Mouse (Mus musculus) megakaryocyte-erythroid progenitor cell, adult 5-6 weeks (primary cell): ENCODE results near the gene Sema4d. TPM values are rescaled to one million over a fixed set of nuclear protein-coding genes. Genes with fewer than 3 reads are reported as not detected.

Source experiments
- ATAC-seq: replicated peaks from 2 replicates; pipeline ENCODE4 v1.8.0; 2016; ENCODE audit warnings: mild to moderate bottlenecking, inconsistent platforms; ENCODE audit not compliant: severe bottlenecking, poor library complexity, low FRiP score, low TSS enrichment
- total RNA-seq, 2 experiments: library from RNA; stranded (forward) in 1 of 2; stranded (reverse) in 1 of 2; fragments of 200-1000, 215-1000 nt in 1 of 2; fragments of >200 nt in 1 of 2; fragmentation: Nextera tagmentation in 1 of 2; gene quantifications; 2 replicates each; pipeline ENCODE4 v1.2.3; 2014 to 2017

The Sema4d gene
- total RNA-seq, 2 experiments from 2014 or later, result 18.0 to 38.5 TPM

GRCm38 (mm10) chr13:51816559-51817041, 23.1 kb upstream of the Sema4d start:
- ATAC-seq, result peak; percentile 58; the same call in 1 of the 2 replicates

GRCm38 (mm10) chr13:51815865-51816504, 22.4 kb upstream of the Sema4d start:
- ATAC-seq, result 0 out of 2 replicates have a peak, but pooled peaks have one; percentile 38

GRCm38 (mm10) chr13:51814646-51815045, 21.1 kb upstream of the Sema4d start:
- ATAC-seq, result no peak

DNA sequence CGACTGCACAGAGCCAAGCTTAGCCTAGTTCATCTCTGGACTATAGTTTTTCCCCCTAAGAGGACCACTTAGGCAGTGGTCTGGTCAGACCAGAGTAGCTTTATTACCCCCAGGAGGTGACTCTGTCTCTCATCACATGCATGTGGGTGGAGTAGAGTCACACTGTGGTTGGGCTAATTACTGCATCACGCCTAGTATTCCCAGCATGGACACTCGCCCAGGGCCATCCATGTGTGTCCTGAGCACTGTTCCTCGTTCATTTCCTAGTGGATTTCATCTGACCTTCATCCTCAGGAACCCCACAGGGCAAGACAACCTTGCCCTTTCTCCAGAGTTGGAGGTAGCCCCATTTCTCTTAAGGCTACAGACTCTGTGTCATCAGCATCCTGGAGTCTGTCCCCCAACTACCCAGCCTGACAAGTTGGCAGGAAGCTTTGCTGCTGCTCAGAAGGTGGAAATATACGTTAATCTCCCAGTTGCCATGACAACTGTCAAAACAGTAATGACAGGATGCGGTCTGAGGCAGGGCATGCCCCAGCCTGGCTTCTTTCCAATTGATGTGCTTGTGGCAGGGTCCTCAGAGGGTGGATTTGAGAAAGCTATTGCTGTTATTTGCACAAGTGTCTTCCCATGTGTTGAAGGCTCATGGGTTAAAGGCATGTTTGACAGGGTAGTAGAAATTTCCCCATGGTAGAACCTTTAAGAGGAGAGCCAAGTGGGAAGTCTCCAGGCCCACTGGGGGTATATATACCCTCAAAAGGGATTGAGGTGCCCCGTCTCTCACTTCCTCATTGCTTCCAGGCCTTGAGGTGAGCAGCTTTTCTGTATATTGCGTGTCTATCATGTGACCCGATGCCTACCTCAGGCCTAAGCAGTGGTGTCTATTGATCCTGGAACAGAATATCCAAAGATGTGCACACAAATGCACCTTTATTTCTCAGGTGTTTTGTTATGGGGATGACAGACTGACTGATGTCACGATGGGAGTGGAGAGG, 20.4 kb upstream of the Sema4d start:
- ATAC-seq, result peak; percentile 59

- no peak for ATAC-seq
Measured at GRCm38 (mm10) chr13:51808141-51808540, 14.6 kb upstream of the Sema4d start.

DNA sequence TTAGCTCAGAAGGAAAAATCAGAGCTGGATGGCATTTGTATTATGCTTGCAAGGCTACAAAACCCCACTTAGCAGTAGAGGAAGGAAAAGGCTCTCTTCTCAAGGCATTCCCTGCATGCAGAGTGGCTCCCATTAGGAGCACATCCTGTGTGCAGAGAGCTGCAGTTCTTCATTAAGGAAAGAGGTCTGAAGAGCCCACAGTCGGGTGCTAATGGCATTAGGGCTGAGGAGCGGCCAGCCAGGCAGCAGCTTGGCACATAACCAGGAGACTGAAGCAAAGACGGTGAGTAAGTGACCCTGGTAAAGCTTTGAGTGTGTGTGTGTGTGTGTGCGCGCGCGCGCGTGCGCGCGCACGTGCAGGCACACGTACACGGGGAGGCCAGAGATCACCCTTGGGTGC, 12.7 kb upstream of the Sema4d start:
- ATAC-seq, result no peak

GRCm38 (mm10) chr13:51805634-51806033, 12.1 kb upstream of the Sema4d start:
- ATAC-seq, result no peak

DNA sequence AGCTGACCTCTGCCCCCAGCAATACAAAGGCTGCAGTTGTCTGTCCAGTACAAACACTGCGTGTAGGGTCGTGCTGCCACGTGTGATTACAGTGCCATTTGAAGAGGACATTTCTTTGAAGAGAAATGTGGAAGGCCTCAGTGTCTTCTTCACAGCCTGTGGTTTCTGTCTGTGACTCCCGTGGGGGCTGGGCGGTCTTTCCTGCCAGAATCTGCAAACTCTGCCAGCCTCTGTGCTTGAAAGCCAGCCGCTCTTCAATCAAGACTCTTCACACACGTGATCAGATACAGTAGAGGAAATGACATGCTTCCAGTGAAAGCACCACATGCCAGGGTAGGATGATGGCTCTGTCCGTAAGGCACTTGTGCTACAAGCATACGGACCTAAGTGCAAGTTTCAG, 7.4 kb upstream of the Sema4d start:
- ATAC-seq, result 0 out of 2 replicates have a peak, but pooled peaks have one; percentile 14

DNA sequence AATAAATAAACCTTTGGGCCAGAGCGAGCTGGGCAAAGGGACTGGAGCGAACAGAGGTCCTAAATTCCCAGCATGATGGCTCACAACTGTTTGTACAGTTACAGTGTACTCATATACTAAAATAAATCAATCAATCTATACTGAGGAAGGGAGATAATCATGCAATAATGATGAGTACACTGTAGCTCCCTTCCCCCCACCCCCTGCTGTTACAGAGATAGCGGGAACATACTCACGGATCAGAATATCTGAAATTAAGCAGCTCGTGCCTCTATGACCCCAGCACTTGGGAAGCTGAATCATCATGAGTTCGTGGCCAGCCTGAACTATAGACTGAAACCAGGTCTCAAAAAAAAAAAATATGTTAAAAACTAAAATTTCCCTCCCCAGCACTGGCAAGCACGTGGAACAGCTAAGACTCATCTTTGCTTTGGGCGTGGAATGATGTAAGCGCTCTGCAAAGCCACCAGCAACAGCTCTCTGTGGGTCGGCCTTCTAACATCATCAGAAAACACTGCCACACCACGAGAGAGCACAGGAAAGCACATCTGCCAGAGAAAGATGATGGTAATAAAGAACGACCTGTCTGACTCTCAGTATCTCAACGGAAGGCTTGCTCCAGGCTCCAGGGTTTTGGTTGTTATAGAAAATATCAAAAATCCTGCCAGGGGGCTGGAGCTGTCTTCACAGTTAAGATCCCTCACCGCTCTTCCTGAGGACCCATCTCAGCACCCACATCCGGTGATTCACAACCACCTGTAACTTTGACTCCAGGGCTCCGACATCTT, 6.4 kb upstream of the Sema4d start:
- peak; percentile 67 for ATAC-seq

DNA sequence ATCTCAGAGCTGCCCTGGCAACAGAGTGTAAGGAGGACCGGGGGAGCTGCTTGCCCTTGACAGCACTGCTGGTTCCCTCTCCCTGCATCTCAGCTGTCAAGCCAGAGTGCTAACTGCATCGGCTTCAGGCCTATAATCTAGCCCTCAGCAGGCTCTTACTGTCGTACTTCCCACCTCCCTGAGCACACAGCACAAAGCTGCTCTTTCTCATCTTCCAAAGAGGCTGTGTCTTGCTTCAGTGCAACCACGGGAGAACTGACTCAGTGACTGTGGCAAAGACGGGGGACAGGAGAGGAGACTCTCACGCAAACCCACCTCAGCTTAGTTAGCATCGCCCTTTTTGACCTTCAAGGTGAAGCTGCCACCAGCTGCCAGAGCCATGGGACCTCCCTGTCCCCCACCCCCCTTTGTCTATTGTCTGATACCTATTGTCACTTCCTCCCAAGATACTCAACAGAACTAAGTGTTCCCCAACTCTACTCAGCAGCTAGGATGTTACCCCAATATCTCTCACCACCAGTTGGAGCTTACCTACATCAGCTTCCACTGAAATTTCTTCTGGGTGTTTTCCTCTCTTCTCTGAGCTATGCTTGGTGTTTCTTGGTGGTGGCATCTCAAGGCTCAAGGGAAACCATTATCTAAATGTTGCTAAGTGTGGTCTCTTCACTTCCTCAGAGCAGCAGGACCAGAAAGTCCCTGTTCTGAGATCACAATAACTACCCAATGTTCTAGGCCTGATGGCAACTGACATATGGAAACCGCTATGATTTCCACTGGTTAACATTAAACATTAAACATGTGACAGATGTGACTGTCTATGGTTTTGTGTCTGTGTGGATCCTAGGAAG, 4.6 kb upstream of the Sema4d start:
- ATAC-seq, result no peak

GRCm38 (mm10) chr13:51793948-51794347, 401 bp upstream of the Sema4d start:
- ATAC-seq, result no peak

- ATAC-seq, result peak; percentile 62
Measured at GRCm38 (mm10) chr13:51792729-51793424, 670 bp downstream of the Sema4d start.

DNA sequence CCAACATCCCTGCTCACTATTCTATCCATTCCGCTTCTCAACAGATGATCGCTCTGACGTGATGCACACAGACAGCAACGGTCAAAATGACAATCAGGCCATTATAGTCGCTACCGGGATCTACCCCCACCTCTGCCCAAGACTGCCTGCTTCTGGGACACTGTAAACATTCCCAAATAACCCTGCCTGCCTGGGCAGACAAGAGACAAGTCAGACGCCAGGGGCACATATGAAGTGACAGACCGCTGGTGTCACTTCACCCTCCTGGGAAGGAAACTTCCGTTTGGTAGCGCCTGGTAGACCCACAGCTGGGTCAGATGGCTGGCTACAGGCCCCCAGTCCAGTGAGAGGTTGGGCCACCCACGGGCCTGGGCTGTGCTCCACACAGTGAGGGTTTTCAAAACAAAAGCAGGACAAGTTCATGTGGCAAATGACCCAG, 1.4 kb downstream of the Sema4d start:
- no peak for ATAC-seq

DNA sequence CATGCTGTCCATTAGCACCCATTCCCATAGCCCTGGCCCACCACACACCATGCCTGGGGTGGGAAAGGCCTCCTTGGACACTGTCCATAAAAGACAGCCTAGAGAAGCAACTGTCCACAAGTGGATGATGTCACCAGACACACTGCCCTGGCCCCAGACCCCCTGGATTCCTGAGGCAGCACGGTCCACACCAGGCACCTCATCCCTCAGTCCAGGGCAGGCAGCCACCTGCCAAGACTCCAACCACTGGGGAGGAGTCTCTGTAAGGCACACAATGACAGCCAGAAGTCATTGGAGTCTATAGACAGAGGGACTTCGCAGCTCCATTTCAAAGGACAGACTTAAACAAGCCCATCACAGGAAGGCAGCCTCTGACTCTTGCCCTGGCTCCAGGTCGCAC, 1.9 kb downstream of the Sema4d start:
- no peak for ATAC-seq

DNA sequence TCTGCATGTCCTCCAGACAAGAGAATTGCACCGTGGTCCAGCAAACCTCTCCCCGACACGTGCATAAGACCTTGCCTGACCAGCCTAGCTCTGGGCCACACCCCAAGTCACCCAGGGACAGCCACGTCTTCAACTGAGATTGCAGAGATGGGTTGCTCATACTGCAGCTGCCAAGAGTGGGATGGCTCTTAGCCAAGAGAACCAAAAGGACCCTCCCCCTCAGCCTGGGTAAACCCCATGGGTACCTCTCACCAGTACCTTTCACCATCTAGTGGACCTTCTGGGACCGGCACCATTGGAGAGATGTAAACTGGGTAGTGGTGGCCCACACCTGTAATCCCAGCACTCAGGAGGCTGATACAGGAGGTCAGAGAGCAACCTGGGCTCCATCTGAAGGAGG, 2.8 kb downstream of the Sema4d start:
- no peak for ATAC-seq

DNA sequence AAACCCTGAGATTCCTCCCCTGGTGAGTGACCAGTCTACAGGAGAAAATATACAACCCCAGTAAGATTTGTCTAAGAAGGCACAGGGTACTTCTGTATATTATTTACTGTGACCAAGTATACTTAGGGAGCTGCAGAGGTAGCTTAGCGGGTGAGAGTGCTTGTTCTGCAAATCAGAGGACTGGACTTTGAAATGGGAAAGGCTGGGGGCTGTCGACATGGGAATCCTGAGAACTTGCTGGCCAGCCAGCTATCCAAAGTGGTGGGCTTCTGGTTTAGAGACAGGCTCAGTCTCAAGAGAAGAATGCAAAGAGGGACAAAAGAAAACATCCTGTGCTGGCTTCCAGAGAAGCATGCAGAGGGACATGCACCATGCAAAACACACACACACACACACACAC, 5.7 kb downstream of the Sema4d start:
- no peak for ATAC-seq

DNA sequence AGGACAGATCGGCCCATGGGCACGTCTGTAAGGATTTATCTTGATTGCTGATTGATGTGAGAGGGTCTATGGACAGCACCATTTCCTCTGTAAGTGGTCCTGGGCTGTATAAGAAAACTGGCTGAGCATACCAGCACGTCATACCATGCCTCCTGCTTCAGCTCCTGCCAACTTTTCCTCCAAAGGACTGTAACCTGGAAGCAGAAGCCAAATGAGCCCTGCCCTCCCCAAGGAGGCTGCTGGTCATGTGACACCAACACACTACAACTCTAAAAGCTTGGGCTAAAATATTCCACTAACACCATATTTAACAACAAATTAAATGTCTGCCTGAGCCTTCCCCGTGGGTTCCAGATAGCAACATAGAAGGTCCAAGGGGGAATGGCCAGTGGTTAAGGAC, 6.9 kb downstream of the Sema4d start:
- no peak for ATAC-seq

DNA sequence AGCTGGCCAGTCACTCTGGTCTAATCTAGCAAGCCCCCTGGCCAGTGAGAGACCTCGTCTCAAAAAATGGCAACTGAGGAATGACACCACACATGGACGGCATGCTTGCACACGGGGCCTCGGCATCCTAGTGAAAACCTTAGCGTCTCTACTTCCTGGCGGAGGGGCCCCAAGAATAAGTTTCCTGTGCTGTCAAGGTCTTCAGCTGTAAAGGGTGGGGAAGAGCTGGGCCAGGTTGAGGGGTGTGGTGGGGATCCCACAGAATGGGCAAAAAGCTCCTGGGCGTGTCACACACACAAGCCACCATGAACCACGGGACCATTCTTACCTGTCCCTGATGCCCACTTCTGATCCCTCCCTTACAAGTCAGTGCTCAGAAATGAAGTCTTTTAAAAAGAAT, 9.1 kb downstream of the Sema4d start:
- ATAC-seq, result no peak
